Mouse (Mus musculus): ENCODE results near the gene Scmh1.

GRCm38 (mm10) chr4:120400251-120400650, 4.8 kb upstream of the Scmh1 start:
- TF ChIP-seq CTCF (IDR thresholded peaks at IDR 0.05; ENCODE audit: low read depth), result no peak
- no peak for TF ChIP-seq EP300 (IDR thresholded peaks at IDR 0.05; ENCODE audit: low read depth)
